9 mouse cellular contexts compared by ENCODE assay signal in genomic region chrX:120290900-120291280, GRCm38 (mm10). TPM values are rescaled to one million over a fixed set of nuclear protein-coding genes. Genes with fewer than 3 reads are reported as not detected.
A peak's percentile ranks its signal among the peaks of the same experiment; 100 is the strongest.
DNase-seq lines count a peak whose midpoint lies in the region; ATAC-seq and TF ChIP-seq lines count a peak whose summit lies in the region.
"Had no signal": no experiment of that assay in that cellular context is flagged by ENCODE, and none has a peak within 500 bp of the region (broad histone marks: within the 10 kb centered on the region; RNA-seq: fewer than 3 reads in every experiment).

No protein-coding gene starts in this region.

- H3K4me3 ChIP-seq in heart, embryonic 11.5 days (ENCODE audit: low read depth, low read length): peak overlapping the region; percentile 51
- H3K4me3 ChIP-seq in ES-Bruce4 (ENCODE audit: low read depth, low read length): peak overlapping the region; percentile 23; the same call in 1 of the 2 replicates
- H3K4me3 ChIP-seq in forebrain, embryonic 11.5 days (ENCODE audit: low read depth, low read length): peak overlapping the region; percentile 35
- peak overlapping the region; percentile 34 for H3K4me3 ChIP-seq in liver, embryonic 11.5 days (ENCODE audit: low read depth, low read length)
- H3K4me3 ChIP-seq: erythroblast, embryonic 14.5 days had no signal

- H3K4me1 ChIP-seq in heart, embryonic 11.5 days (ENCODE audit: control insufficient read depth, insufficient read depth, low read length): no peaks in the 10 kb centered on the region
- H3K4me1 ChIP-seq in ES-Bruce4 (ENCODE audit: control insufficient read depth, insufficient read depth, low read length): no peaks in the 10 kb centered on the region
- H3K4me1 ChIP-seq in forebrain, embryonic 11.5 days (replicated peaks; ENCODE audit: control insufficient read depth, insufficient read depth, low read length): no peaks in the 10 kb centered on the region
- no peaks in the 10 kb centered on the region for H3K4me1 ChIP-seq in liver, embryonic 11.5 days (replicated peaks; ENCODE audit: control insufficient read depth, insufficient read depth, low read length)

- TF ChIP-seq CTCF in ES-Bruce4 (IDR thresholded peaks at IDR 0.05; ENCODE audit: low read depth, low read length): no peak

- no peaks in the 10 kb centered on the region for H3K36me3 ChIP-seq in heart, embryonic 11.5 days (ENCODE audit: control insufficient read depth, insufficient read depth, low read length)
- no peaks in the 10 kb centered on the region for H3K36me3 ChIP-seq in ES-Bruce4 (ENCODE audit: control insufficient read depth, insufficient read depth, low read length, poor library complexity, severe bottlenecking)
- no peaks in the 10 kb centered on the region for H3K36me3 ChIP-seq in forebrain, embryonic 11.5 days (ENCODE audit: control insufficient read depth, insufficient read depth, low read length)
- no peaks in the 10 kb centered on the region for H3K36me3 ChIP-seq in liver, embryonic 11.5 days (ENCODE audit: control insufficient read depth, insufficient read depth, low read length)

- ATAC-seq in heart, embryonic 11.5 days (replicated peaks; ENCODE audit: insufficient number of reproducible peaks, low FRiP score, low TSS enrichment): no peak
- no peak for ATAC-seq in forebrain, embryonic 11.5 days (replicated peaks; ENCODE audit: low FRiP score)
- no peak for ATAC-seq in liver, embryonic 11.5 days (replicated peaks; ENCODE audit: low FRiP score)

- DNase-seq in heart, postnatal 10 days: no peak
- peak; percentile 52 for DNase-seq in forebrain, embryonic 11.5 days (ENCODE audit: low spot score)
- no peak for DNase-seq in liver, embryonic 11.5 days (ENCODE audit: low spot score)
- DNase-seq in adrenal gland, postnatal 14 days: no peak
- no peak for DNase-seq in spleen, postnatal 4 days (ENCODE audit: low spot score in 2 of 2)
- no peak for DNase-seq in spleen, postnatal 36 days (ENCODE audit: low spot score in 2 of 2)

- intact Hi-C loops in heart, postnatal 10 days (cut with DNase I): no loop called here

- 10% methylated on average over 18 of the region's 18 CpGs for WGBS in heart, embryonic 11.5 days (ENCODE audit: insufficient replicate concordance)
- WGBS in forebrain, embryonic 11.5 days: 12% methylated on average over 18 of the region's 18 CpGs
- WGBS in liver, embryonic 11.5 days: 6% methylated on average over 18 of the region's 18 CpGs

- H3K27ac ChIP-seq in heart, embryonic 11.5 days (ENCODE audit: low read depth, low read length): no peak overlapping the region
- H3K27ac ChIP-seq in ES-Bruce4 (ENCODE audit: insufficient read depth, low read length): no peak overlapping the region
- no peak overlapping the region for H3K27ac ChIP-seq in forebrain, embryonic 11.5 days (ENCODE audit: low read depth, low read length)
- no peak overlapping the region for H3K27ac ChIP-seq in liver, embryonic 11.5 days (ENCODE audit: low read depth, low read length)

- H3K9ac ChIP-seq in heart, embryonic 11.5 days (ENCODE audit: low read depth, low read length): no peak overlapping the region
- H3K9ac ChIP-seq in ES-Bruce4 (ENCODE audit: low read depth, poor library complexity, severe bottlenecking): no peak overlapping the region; the same call in 1 of the 2 replicates
- H3K9ac ChIP-seq in forebrain, embryonic 11.5 days (ENCODE audit: low read length): peak overlapping the region; percentile 49; the same call in 1 of the 2 replicates
- no peak overlapping the region for H3K9ac ChIP-seq in liver, embryonic 11.5 days (ENCODE audit: low read depth, low read length)

- no peak for TF ChIP-seq POLR2A in ES-Bruce4 (IDR thresholded peaks at IDR 0.05; ENCODE audit: insufficient read depth, low read length)

- H3K27me3 ChIP-seq in heart, embryonic 11.5 days (ENCODE audit: control insufficient read depth, insufficient read depth, low read length): peaks cover 6% of the 10 kb centered on the region; the same call in 1 of the 2 replicates
- peaks cover 2% of the 10 kb centered on the region; the same call in 1 of the 2 replicates for H3K27me3 ChIP-seq in ES-Bruce4 (ENCODE audit: control insufficient read depth, insufficient read depth, low read length, poor library complexity, severe bottlenecking)
- no peaks in the 10 kb centered on the region for H3K27me3 ChIP-seq in forebrain, embryonic 11.5 days (ENCODE audit: control insufficient read depth, insufficient read depth, low read length)
- peaks cover 36% of the 10 kb centered on the region for H3K27me3 ChIP-seq in liver, embryonic 11.5 days (replicated peaks; ENCODE audit: control insufficient read depth, insufficient read depth, low read length)

- H3K9me3 ChIP-seq in heart, embryonic 11.5 days (replicated peaks; ENCODE audit: control insufficient read depth, low read length): no peaks in the 10 kb centered on the region
- H3K9me3 ChIP-seq in ES-Bruce4 (replicated peaks; ENCODE audit: control insufficient read depth, insufficient read depth, low read length, poor library complexity, severe bottlenecking): no peaks in the 10 kb centered on the region
- no peaks in the 10 kb centered on the region for H3K9me3 ChIP-seq in forebrain, embryonic 11.5 days (ENCODE audit: control insufficient read depth, low read length)
- H3K9me3 ChIP-seq in liver, embryonic 11.5 days (ENCODE audit: control insufficient read depth, low read length): no peaks in the 10 kb centered on the region

- peak overlapping the region; percentile 73 for H3K4me2 ChIP-seq in heart, embryonic 11.5 days
- H3K4me2 ChIP-seq in forebrain, embryonic 11.5 days (ENCODE audit: low read depth, low read length, severe bottlenecking): peak overlapping the region; percentile 70
- peak overlapping the region; percentile 55 for H3K4me2 ChIP-seq in liver, embryonic 11.5 days

- TF ChIP-seq EP300 in ES-Bruce4 (IDR thresholded peaks at IDR 0.05; ENCODE audit: insufficient read depth, low read depth, low read length): no peak

RNA-seq across cellular contexts. Expression of gene Pcdh11x, which starts 0.8 kb away (rescaled TPM):
- polyA plus RNA-seq in heart, embryonic 11.5 days (2014; fragmentation: Nextera tagmentation; extraction: Ambion mirVana): 3.6 and 5.8 TPM in 2 replicates
- under 1 TPM; 0.07 to 0.12 TPM for total RNA-seq in heart, postnatal 10 days (2021)
- 0.54 TPM in 1 of 2 replicates, not detected in the other for polyA plus RNA-seq in ES-Bruce4 (2011; ENCODE audit: insufficient read depth, insufficient read length, low read depth, missing spikeins)
- 3.8 and 5.7 TPM in 2 replicates for polyA plus RNA-seq in forebrain, embryonic 11.5 days (2014; fragmentation: Nextera tagmentation; extraction: Ambion mirVana)
- polyA plus RNA-seq in liver, embryonic 11.5 days (2014; fragmentation: Nextera tagmentation; extraction: Ambion mirVana): 1.6 and 1.8 TPM in 2 replicates
- 0.15 and 0.23 TPM in 2 replicates for total RNA-seq in adrenal gland, postnatal 14 days (2021)
- polyA plus RNA-seq: erythroblast, embryonic 14.5 days had no signal

RNA-seq across cellular contexts. Expression of gene H2afb3, which starts 22.0 kb away (rescaled TPM):
- polyA plus RNA-seq in heart, embryonic 11.5 days (2014; fragmentation: Nextera tagmentation; extraction: Ambion mirVana): not detected in 2 replicates
- not detected for total RNA-seq in heart, postnatal 10 days (2021)
- not detected in 2 replicates for polyA plus RNA-seq in ES-Bruce4 (2011; ENCODE audit: insufficient read depth, insufficient read length, low read depth, missing spikeins)
- not detected in 2 replicates for polyA plus RNA-seq in forebrain, embryonic 11.5 days (2014; fragmentation: Nextera tagmentation; extraction: Ambion mirVana)
- not detected in 2 replicates for polyA plus RNA-seq in liver, embryonic 11.5 days (2014; fragmentation: Nextera tagmentation; extraction: Ambion mirVana)
- not detected in 2 replicates for total RNA-seq in adrenal gland, postnatal 14 days (2021)
- polyA plus RNA-seq: erythroblast, embryonic 14.5 days had no signal
